Mouse (Mus musculus) T-cell, adult 2 months (primary cell): ENCODE measurements at regions not wholly inside any gene's neighbourhood (a gene's known extent, or its start where the extent isn't known, plus 50 kb on each side); places are given as distances from the start of the nearest gene placed in this dataset.
A peak's percentile ranks its signal among the peaks of the same experiment; 100 is the strongest.

Source experiments
- DNase-seq: peaks from one replicate; pipeline ENCODE4 v3.0.0; 2022; ENCODE audit warnings: low spot score

- DNase-seq: no peak
Measured at GRCm38 (mm10) chr17:81319605-81320004, 122.0 kb upstream of the Gm11096 start.

DNA sequence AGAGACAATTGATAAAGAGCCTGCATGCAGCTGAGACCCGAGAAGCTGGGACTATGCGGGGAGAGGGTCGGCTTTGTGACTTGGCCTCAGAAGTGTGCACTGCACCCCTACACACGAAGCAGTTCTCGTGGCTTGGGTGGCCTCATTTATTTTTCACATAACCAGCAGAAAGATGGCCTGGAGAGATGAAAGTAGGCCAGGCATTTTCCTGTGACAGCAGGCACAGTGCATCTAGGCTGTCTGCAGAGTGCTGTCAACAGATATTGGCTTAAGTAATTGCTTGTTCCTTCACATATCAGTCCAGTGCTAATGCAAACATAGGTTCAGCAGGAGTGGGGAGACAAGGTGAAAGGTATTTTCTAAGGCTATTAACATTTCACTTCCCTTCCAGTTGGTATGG, 124.9 kb upstream of the Gm11096 start:
- no peak for DNase-seq

DNA sequence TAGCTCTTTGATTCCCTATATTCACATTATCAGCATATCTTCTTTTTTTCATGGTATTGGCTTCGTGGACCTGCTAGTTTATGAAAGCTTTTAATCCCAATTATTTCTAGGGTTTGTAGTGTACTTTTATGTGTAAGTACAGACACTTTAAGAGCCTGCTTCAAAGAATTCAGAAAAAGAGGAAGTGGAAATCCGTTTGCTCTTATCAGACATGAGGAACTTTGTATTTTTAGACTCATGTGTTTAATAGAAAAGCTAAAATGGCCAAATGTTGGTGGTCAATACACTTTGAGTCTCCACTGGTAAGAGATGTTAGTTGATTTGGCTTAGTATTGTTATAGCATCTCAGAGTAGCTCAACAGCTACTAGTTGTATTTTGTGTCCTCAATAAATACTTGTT, 135.7 kb upstream of the Gm11096 start:
- DNase-seq: no peak

- DNase-seq: no peak
Measured at GRCm38 (mm10) chr17:81304574-81304973, 137.0 kb upstream of the Gm11096 start.

- DNase-seq: no peak
Measured at GRCm38 (mm10) chr17:81302490-81302889, 139.1 kb upstream of the Gm11096 start.

GRCm38 (mm10) chr17:81291829-81292228, 149.7 kb upstream of the Gm11096 start:
- DNase-seq: no peak

- no peak for DNase-seq
Measured at GRCm38 (mm10) chr17:81282543-81282942, 159.0 kb upstream of the Gm11096 start.

DNA sequence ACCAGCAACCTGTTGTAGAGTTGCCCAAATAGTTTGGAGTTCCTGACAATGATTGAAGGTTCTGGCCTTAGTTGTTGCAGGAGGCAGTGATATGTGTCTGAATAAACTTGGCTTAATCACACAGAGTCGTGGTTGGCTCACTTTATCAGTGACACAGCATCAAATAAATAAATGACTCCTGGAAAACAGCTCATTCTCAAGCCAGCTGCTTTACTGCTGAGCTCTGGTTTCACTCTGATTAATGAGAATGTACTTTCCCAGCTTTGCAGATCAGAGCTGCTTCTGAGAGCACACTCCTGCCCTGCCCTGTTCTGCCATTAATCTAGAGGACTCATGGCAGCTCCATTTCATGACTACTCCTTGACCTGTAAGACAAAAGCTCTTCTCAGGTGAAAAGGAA, 171.3 kb upstream of the Gm11096 start:
- DNase-seq: no peak

DNA sequence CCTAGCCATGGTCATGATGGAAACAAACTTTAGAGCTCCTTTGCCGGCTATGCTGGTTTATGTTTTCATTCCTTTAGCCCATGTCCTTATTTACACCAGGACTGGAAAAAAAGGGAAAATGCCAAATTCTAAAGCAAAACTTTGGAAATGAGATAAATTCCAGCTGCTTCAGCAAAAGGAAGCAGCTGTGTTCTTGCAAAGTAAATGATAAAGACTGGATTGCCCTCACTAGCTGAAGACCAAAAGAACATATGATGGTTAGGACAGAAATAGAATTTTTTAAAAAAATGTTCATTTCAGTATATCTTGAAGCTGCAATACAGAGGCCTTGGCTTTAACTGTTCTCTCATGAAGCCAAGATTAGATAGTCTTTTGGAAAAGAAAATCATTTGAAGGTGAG, 179.6 kb upstream of the Gm11096 start:
- DNase-seq: no peak

- no peak for DNase-seq
Measured at GRCm38 (mm10) chr17:81260036-81260435, 181.5 kb upstream of the Gm11096 start.

DNA sequence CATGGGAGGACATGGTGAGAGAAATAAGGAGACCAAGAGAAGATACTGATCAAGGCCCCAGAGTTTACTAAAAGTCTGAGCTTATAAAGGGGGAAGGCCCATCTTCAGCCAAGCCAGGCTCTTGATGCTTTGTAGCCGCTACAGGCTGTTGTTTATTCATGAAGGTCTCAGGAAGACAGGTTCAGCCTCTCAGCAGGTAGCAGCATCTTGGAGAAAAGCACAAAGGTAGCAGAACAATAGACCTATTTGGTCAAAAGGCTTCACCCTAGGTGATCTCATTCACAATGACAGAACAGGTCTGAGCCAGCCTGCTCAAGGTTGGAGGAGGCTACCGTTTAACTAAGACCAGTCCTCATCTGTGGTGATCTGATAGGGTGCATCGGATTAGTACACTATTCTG, 185.5 kb upstream of the Gm11096 start:
- DNase-seq: no peak

GRCm38 (mm10) chr17:81250748-81251147, 185.9 kb upstream of the Thumpd2 start:
- no peak for DNase-seq

DNA sequence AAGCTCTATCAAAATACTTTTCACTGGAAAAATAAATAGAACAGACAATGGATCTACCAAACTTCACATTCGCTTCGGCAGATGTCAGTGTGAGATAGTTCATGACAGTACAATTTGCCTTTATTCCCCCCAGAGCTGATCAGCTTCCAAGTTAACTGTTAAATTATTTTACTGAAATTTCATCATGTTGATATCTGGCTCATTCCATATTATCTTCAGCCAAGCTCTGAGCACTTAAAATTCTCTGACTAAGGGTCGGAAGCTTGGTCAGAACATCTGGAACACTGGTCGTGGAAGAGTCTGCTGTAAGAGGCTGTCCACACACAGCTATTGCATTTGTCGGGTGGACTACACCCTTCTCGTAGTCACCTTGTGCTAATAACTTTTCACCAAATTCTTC, 181.3 kb upstream of the Thumpd2 start:
- DNase-seq: no peak

- DNase-seq: peak; percentile 19
Measured at GRCm38 (mm10) chr17:81231771-81232170, 166.9 kb upstream of the Thumpd2 start.

GRCm38 (mm10) chr17:81225281-81225680, 160.4 kb upstream of the Thumpd2 start:
- DNase-seq: no peak

GRCm38 (mm10) chr17:81221436-81221835, 156.6 kb upstream of the Thumpd2 start:
- no peak for DNase-seq

- DNase-seq: no peak
Measured at GRCm38 (mm10) chr17:81214844-81215243, 150.0 kb upstream of the Thumpd2 start.

GRCm38 (mm10) chr17:81212043-81212442, 147.2 kb upstream of the Thumpd2 start:
- no peak for DNase-seq

GRCm38 (mm10) chr17:81210389-81210788, 145.5 kb upstream of the Thumpd2 start:
- no peak for DNase-seq

- no peak for DNase-seq
Measured at GRCm38 (mm10) chr17:81209323-81209722, 144.4 kb upstream of the Thumpd2 start.

DNA sequence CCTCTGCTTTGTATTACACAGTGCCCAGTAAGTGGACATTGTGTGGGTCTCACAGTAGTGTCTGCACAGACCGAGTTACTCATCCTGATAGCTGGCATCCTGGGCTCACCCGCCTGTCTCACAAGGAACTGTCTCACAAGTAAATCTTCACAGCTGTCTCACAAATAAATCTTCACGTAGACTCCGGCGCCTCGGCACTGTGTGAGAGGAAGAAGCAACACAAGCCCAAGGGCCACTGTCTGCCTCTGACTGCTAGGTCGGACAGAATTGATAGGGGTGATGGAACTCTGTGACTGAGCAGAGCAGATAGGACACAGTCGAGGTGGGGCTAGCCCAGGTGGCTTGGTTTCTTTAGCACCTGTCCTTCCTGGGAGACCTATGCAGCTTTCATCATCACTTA, 136.2 kb upstream of the Thumpd2 start:
- DNase-seq: no peak

- DNase-seq: no peak
Measured at GRCm38 (mm10) chr17:81194006-81194405, 129.1 kb upstream of the Thumpd2 start.

DNA sequence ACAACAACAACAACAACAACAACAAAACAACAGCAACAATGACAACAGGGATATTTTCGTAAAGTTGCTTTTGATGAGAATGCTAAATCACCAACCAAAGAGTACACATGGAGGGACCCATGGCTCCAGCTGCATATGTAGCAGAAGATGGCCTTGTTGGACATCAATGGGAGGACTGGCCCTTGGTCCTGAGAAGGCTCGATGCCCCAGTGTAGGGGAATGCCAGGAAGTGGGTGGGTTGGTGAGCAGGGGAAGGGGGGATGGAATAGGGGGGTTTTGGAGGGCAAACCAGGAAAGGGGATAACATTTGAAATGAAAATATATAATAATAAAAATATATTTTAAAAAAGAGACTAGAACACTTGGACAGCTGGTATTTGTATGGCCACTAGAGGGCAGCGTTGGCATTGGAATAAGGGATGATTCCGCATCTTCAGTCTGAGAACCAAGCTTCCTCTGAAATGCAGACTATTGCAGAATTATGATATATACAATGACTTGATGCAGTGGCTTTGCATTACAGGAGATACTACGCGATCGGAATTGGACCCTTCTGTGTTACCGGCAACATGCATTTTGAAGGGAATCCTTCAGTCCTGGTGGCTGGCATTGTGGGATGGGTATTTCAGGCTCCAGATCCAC, 128.5 kb upstream of the Thumpd2 start:
- no peak for DNase-seq

DNA sequence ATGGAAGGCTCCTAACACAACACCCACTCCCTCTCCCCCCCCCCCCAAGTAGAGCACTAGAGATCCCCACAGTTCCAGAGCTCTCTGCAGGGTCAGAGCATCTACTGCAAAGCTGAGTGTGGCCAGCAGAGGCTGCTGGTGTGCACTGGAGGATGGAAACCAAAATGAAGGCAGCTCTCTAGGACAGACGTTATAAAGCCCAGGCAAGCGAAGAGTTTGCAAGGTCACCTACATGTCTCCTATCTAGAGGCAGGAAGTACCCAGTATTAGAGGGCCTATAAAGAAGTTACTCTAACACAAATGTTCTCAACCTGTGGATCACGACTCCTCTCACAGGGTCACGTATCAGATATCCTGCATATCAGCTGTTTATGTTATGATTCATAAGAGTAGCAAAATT, 125.1 kb upstream of the Thumpd2 start:
- DNase-seq: no peak

DNA sequence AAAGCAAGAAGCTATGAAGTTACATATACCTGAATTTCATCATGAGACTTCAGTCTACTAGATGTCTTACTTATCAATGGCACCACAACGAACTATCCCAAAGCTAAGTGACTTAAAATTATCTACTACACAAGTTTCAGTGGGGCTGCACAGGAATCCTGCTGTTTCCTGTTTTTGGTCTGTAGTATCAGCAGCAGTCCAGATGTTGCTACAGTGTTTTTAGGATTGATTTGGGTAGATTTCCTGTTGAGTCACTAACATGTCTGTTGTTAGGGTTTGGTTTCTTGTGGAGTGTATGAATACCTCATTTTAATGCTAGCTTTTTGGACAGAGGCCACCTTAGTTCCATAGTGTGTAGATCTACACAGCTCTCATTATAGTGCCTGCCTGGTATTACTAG, 120.8 kb upstream of the Thumpd2 start:
- no peak for DNase-seq
